Mouse (Mus musculus) lung, embryonic 15.5 days (tissue): ENCODE measurements around the gene Sptbn1. TPM values are rescaled to one million over a fixed set of nuclear protein-coding genes. Genes with fewer than 3 reads are reported as not detected.
A peak's percentile ranks its signal among the peaks of the same experiment; 100 is the strongest.

ENCODE experiments used
- ATAC-seq: fragments of 200-750 bp; cut with Nextera tagmentation; 2 replicates; pipeline ENCODE4 v1.8.0; 2017; ENCODE audit warnings: moderate number of reproducible peaks, borderline replicate concordance; ENCODE audit not compliant: low FRiP score, low TSS enrichment; ENCODE audit errors: extremely low read depth
- H3K27ac ChIP-seq: fragments of 300-500 bp; sonication (generic); 2 replicates; pipeline ENCODE4 v1.5.1; 2015; ENCODE audit warnings: moderate library complexity, mild to moderate bottlenecking, inconsistent platforms
- H3K27me3 ChIP-seq: fragments of 300-500 bp; sonication (generic); 2 replicates; pipeline ENCODE4 v1.6.1; 2015; ENCODE audit warnings: inconsistent platforms
- H3K36me3 ChIP-seq: fragments of 300-500 bp; sonication (generic); 2 replicates; pipeline ENCODE4 v1.6.1; 2015; ENCODE audit warnings: inconsistent platforms
- H3K4me1 ChIP-seq: fragments of 300-500 bp; sonication (generic); 2 replicates; pipeline ENCODE4 v1.6.1; 2015; ENCODE audit warnings: inconsistent platforms
- H3K4me2 ChIP-seq: fragments of 300-500 bp; sonication (generic); 2 replicates; pipeline ENCODE4 v1.6.1; 2015; ENCODE audit warnings: inconsistent platforms, mild to moderate bottlenecking, moderate library complexity
- H3K4me3 ChIP-seq: fragments of 300-500 bp; sonication (generic); 2 replicates; pipeline ENCODE4 v1.5.1; 2015; ENCODE audit warnings: mild to moderate bottlenecking, inconsistent platforms
- H3K9ac ChIP-seq: fragments of 300-500 bp; sonication (generic); 2 replicates; pipeline ENCODE4 v1.6.1; 2015; ENCODE audit warnings: inconsistent platforms
- H3K9me3 ChIP-seq: fragments of 300-500 bp; sonication (generic); 2 replicates; pipeline ENCODE4 v1.6.1; 2016; ENCODE audit warnings: inconsistent platforms
- WGBS: fragments of 180-500 bp; shearing (Covaris S2); methylation state at CpG from one replicate; pipeline ENCODE4 v1.1.7; 2015; 5-methylcytosine and 5-hydroxymethylcytosine counted together
- polyA plus RNA-seq: library from polyadenylated mRNA; unstranded; fragments of >200 nt; fragmentation: Nextera tagmentation; extraction: Ambion mirVana; gene quantifications from 2 replicates; pipeline ENCODE4 v1.2.1, GENCODE M21; 2015

The Sptbn1 gene
- polyA plus RNA-seq, 1 experiment from 2014 or later: 163 TPM

GRCm38 (mm10) chr11:30204398-30204797, 63.6 kb downstream of the Sptbn1 start:
- peak; percentile 32; the same call in 1 of the 2 replicates for ATAC-seq
- no peak overlapping the region for H3K4me2 ChIP-seq
- H3K9me3 ChIP-seq: no peaks in the 10 kb centered on the region
- H3K27me3 ChIP-seq: no peaks in the 10 kb centered on the region
- no peak overlapping the region for H3K9ac ChIP-seq
- 0 out of 2 replicates have a peak overlapping the region, but pooled peaks have one; percentile 11 for H3K27ac ChIP-seq
- H3K4me3 ChIP-seq: no peak overlapping the region
- H3K4me1 ChIP-seq: peaks cover 19% of the 10 kb centered on the region
- H3K36me3 ChIP-seq: peaks cover 13% of the 10 kb centered on the region

GRCm38 (mm10) chr11:30200391-30200790, 67.6 kb downstream of the Sptbn1 start:
- Histone ChIP-seq H3K4me2 (no peak overlapping the region), H3K9me3 (no peaks in the 10 kb centered on the region), H3K36me3 (peaks cover 13% of the 10 kb centered on the region), H3K4me3 (no peak overlapping the region), H3K9ac (no peak overlapping the region), H3K27me3 (no peaks in the 10 kb centered on the region), H3K4me1 (peaks cover 43% of the 10 kb centered on the region), H3K27ac (no peak overlapping the region)
- ATAC-seq: no peak

GRCm38 (mm10) chr11:30198091-30198675, 69.8 kb downstream of the Sptbn1 start:
- peak overlapping the region; percentile 30 for H3K9ac ChIP-seq
- no peaks in the 10 kb centered on the region for H3K9me3 ChIP-seq
- peak overlapping the region; percentile 77 for H3K27ac ChIP-seq
- no peaks in the 10 kb centered on the region for H3K27me3 ChIP-seq
- under 1% methylated on average over 34 of the region's 34 CpGs for WGBS
- peak; percentile 87 for ATAC-seq
- peak overlapping the region; percentile 72 for H3K4me2 ChIP-seq
- peaks cover 37% of the 10 kb centered on the region for H3K4me1 ChIP-seq
- H3K36me3 ChIP-seq: peaks cover 11% of the 10 kb centered on the region
- H3K4me3 ChIP-seq: peak overlapping the region; percentile 42

GRCm38 (mm10) chr11:30197564-30198090, 70.3 kb downstream of the Sptbn1 start:
- Histone ChIP-seq H3K4me3 (peak overlapping the region; percentile 42), H3K27me3 (no peaks in the 10 kb centered on the region), H3K9me3 (no peaks in the 10 kb centered on the region), H3K4me1 (peaks cover 37% of the 10 kb centered on the region), H3K4me2 (peak overlapping the region; percentile 72), H3K36me3 (peaks cover 6% of the 10 kb centered on the region), H3K27ac (peak overlapping the region; percentile 77), H3K9ac (peak overlapping the region; percentile 28)
- peak; percentile 77; the same call in 1 of the 2 replicates for ATAC-seq
- 10% methylated on average over 21 of the region's 21 CpGs for WGBS

GRCm38 (mm10) chr11:30196368-30197070, 71.5 kb downstream of the Sptbn1 start:
- Histone ChIP-seq H3K9ac (no peak overlapping the region), H3K4me1 (peaks cover 40% of the 10 kb centered on the region), H3K9me3 (no peaks in the 10 kb centered on the region), H3K4me3 (peak overlapping the region; percentile 42), H3K4me2 (peak overlapping the region; percentile 72), H3K27ac (peak overlapping the region; percentile 77), H3K36me3 (no peaks in the 10 kb centered on the region), H3K27me3 (no peaks in the 10 kb centered on the region)
- ATAC-seq: no peak
- WGBS: 36% methylated on average over 4 of the region's 4 CpGs

- H3K27me3 ChIP-seq: no peaks in the 10 kb centered on the region
- no peak overlapping the region for H3K27ac ChIP-seq
- no peaks in the 10 kb centered on the region for H3K9me3 ChIP-seq
- H3K4me1 ChIP-seq: peaks cover 46% of the 10 kb centered on the region
- no peaks in the 10 kb centered on the region for H3K36me3 ChIP-seq
- no peak overlapping the region for H3K9ac ChIP-seq
- H3K4me2 ChIP-seq: peak overlapping the region; percentile 72
- WGBS: 56% methylated on average over 3 of the region's 3 CpGs
- no peak for ATAC-seq
- H3K4me3 ChIP-seq: no peak overlapping the region
These were observed 72.2 kb downstream of the Sptbn1 start for GRCm38 (mm10) chr11:30195756-30196155.

GRCm38 (mm10) chr11:30194800-30195199, 73.2 kb downstream of the Sptbn1 start:
- no peak for ATAC-seq
- Histone ChIP-seq H3K9me3 (no peaks in the 10 kb centered on the region), H3K9ac (no peak overlapping the region), H3K36me3 (no peaks in the 10 kb centered on the region), H3K4me3 (no peak overlapping the region), H3K4me2 (no peak overlapping the region), H3K4me1 (peaks cover 48% of the 10 kb centered on the region), H3K27ac (no peak overlapping the region), H3K27me3 (no peaks in the 10 kb centered on the region)
- WGBS: 57% methylated on average over 1 of the region's 1 CpGs

- H3K27me3 ChIP-seq: no peaks in the 10 kb centered on the region
- no peak overlapping the region for H3K27ac ChIP-seq
- H3K4me1 ChIP-seq: peaks cover 26% of the 10 kb centered on the region
- H3K36me3 ChIP-seq: no peaks in the 10 kb centered on the region
- no peaks in the 10 kb centered on the region for H3K9me3 ChIP-seq
- WGBS: 63% methylated on average over 4 of the region's 4 CpGs
- H3K4me3 ChIP-seq: no peak overlapping the region
- H3K9ac ChIP-seq: no peak overlapping the region
- no peak overlapping the region for H3K4me2 ChIP-seq
- ATAC-seq: no peak
These were observed 77.0 kb downstream of the Sptbn1 start for GRCm38 (mm10) chr11:30190959-30191358.

GRCm38 (mm10) chr11:30190119-30190518, 77.9 kb downstream of the Sptbn1 start:
- no peak overlapping the region for H3K27ac ChIP-seq
- peaks cover 31% of the 10 kb centered on the region for H3K4me1 ChIP-seq
- no peaks in the 10 kb centered on the region for H3K9me3 ChIP-seq
- no peaks in the 10 kb centered on the region for H3K36me3 ChIP-seq
- WGBS: 90% methylated on average over 3 of the region's 3 CpGs
- H3K9ac ChIP-seq: no peak overlapping the region
- ATAC-seq: no peak
- no peak overlapping the region for H3K4me2 ChIP-seq
- no peaks in the 10 kb centered on the region for H3K27me3 ChIP-seq
- H3K4me3 ChIP-seq: no peak overlapping the region

- H3K9me3 ChIP-seq: no peaks in the 10 kb centered on the region
- ATAC-seq: no peak
- H3K9ac ChIP-seq: no peak overlapping the region
- peaks cover 46% of the 10 kb centered on the region for H3K4me1 ChIP-seq
- no peak overlapping the region for H3K4me3 ChIP-seq
- no peaks in the 10 kb centered on the region for H3K36me3 ChIP-seq
- no peaks in the 10 kb centered on the region for H3K27me3 ChIP-seq
- H3K27ac ChIP-seq: no peak overlapping the region
- no peak overlapping the region for H3K4me2 ChIP-seq
- WGBS: 70% methylated on average over 4 of the region's 4 CpGs
These were observed 81.0 kb downstream of the Sptbn1 start for GRCm38 (mm10) chr11:30186902-30187470.

- no peak overlapping the region for H3K4me3 ChIP-seq
- no peaks in the 10 kb centered on the region for H3K36me3 ChIP-seq
- no peak overlapping the region for H3K4me2 ChIP-seq
- H3K4me1 ChIP-seq: peaks cover 35% of the 10 kb centered on the region
- 52% methylated on average over 2 of the region's 2 CpGs for WGBS
- H3K27ac ChIP-seq: peak overlapping the region; percentile 74
- H3K27me3 ChIP-seq: no peaks in the 10 kb centered on the region
- H3K9me3 ChIP-seq: no peaks in the 10 kb centered on the region
- ATAC-seq: no peak
- H3K9ac ChIP-seq: no peak overlapping the region
These were observed 83.4 kb downstream of the Sptbn1 start for GRCm38 (mm10) chr11:30184527-30184926.
